Mouse (Mus musculus) forebrain, embryonic 14.5 days (tissue): Measurements from ENCODE around the gene Med11. TPM values are rescaled to one million over a fixed set of nuclear protein-coding genes. Genes with fewer than 3 reads are reported as not detected.

Source experiments
- ATAC-seq: fragments of 200-750 bp; cut with Nextera tagmentation; 2 replicates; pipeline ENCODE4 v1.8.0; 2017; ENCODE audit warnings: mild to moderate bottlenecking, moderate library complexity
- DNase-seq: peaks from one replicate; pipeline ENCODE4 v3.0.0-alpha.2; 2015; ENCODE audit warnings: low spot score
- H3K27ac ChIP-seq: fragments of 300-500 bp; sonication (generic); 2 replicates; pipeline ENCODE4 v1.5.1; 2014; ENCODE audit warnings: low read depth, mild to moderate bottlenecking, control low read depth, low read length, moderate library complexity
- H3K27me3 ChIP-seq: fragments of 300-500 bp; sonication (generic); replicated peaks from 2 replicates; pipeline ENCODE4 v1.6.1; 2014; ENCODE audit warnings: low read length, control low read depth, mixed read lengths; ENCODE audit not compliant: control insufficient read depth, insufficient read depth
- H3K36me3 ChIP-seq: fragments of 300-500 bp; sonication (generic); 2 replicates; pipeline ENCODE4 v1.6.1; 2014; ENCODE audit warnings: low read length, control low read depth; ENCODE audit not compliant: control insufficient read depth, insufficient read depth
- H3K4me1 ChIP-seq: fragments of 300-500 bp; sonication (generic); 2 replicates; pipeline ENCODE4 v1.6.1; 2014; ENCODE audit warnings: antibody characterized with exemption, low read length, control low read depth; ENCODE audit not compliant: control insufficient read depth, insufficient read depth
- H3K4me2 ChIP-seq: fragments of 300-500 bp; sonication (generic); 2 replicates; pipeline ENCODE4 v1.6.1; 2014; ENCODE audit warnings: mild to moderate bottlenecking, control low read depth, low read length
- H3K4me3 ChIP-seq: fragments of 300-500 bp; sonication (generic); 2 replicates; pipeline ENCODE4 v1.5.1; 2014; ENCODE audit warnings: low read depth, low read length, control low read depth
- H3K9ac ChIP-seq: fragments of 300-500 bp; sonication (generic); 2 replicates; pipeline ENCODE4 v1.6.1; 2014; ENCODE audit warnings: mild to moderate bottlenecking, low read length, control low read depth, moderate library complexity
- H3K9me3 ChIP-seq: fragments of 300-500 bp; sonication (generic); replicated peaks from 2 replicates; pipeline ENCODE4 v1.6.1; 2016; ENCODE audit warnings: low read length, control low read depth, mixed read lengths; ENCODE audit not compliant: control insufficient read depth
- WGBS: fragments of 180-500 bp; shearing (Covaris S2); extraction: QIAGEN DNeasy Blood & Tissue Kit; methylation state at CpG from one replicate; pipeline ENCODE4 v1.1.7; 2014; 5-methylcytosine and 5-hydroxymethylcytosine counted together
- polyA plus RNA-seq: library from polyadenylated mRNA; unstranded; fragments of >200 nt; fragmentation: Nextera tagmentation; extraction: Ambion mirVana; gene quantifications from 2 replicates; pipeline ENCODE4 v1.2.1, GENCODE M21; 2014

The Med11 gene
- polyA plus RNA-seq, 1 experiment from 2014 or later: 54.3 TPM

DNA sequence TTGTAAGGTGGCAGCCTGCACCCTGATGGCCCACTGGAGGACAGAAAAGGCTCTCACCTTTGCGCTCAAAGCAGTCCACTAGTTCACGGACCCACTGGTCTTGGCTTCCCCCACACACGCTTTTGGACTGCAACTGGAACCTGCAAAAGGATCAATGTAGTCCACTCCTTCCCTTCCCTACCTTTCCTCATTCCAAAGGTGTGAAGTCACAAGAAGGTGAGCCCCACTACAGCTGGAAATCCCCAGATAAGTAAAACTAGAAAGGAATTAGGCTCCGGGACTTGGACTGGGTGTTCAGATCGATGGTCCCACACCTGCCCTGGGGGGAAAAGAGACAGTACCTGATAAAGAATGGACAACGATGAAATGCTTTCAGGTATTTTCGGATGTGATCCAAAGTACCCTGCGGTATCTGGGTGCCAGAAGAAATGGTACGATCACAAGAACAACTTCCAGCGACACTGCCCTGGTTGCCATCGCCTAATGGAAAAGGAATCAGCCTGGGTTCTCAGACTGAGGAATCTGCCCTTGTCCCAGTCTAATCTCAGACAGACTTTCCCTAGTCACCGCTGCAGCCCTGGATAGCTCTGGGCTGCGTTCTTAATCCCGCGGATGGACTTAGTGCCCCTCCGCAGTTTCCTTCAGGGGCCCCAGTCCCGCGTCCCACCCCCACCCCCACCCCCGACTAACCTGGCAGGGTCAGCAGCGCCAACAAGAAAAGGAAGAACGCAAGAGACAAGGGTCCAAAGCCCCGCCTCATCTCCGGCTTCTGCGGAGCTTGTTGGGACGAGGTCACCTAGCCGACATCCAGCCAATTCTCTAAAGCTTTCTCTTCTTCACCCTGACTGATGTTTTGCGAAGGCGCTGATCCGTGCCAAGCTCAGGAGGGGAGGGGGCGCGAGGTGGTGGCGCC lies 7.2 kb downstream of the Med11 start, which contains the start of gene Zmynd15:
TSS of gene Zmynd15 (plus strand) at position 746 of the 913 bp plus-strand sequence.
- Histone ChIP-seq H3K9me3 (no peaks in the 10 kb centered on the region), H3K27me3 (peaks cover 30% of the 10 kb centered on the region), H3K36me3 (no peaks in the 10 kb centered on the region), H3K4me3 (peak within 1 kb of the TSS; percentile 36), H3K4me2 (peak within 1 kb of the TSS; percentile 68), H3K9ac (peak within 1 kb of the TSS; percentile 63), H3K4me1 (peaks cover 7% of the 10 kb centered on the region; the same call in 1 of the 2 replicates), H3K27ac (no peak within 1 kb of the TSS)
- DNase-seq (no peak), ATAC-seq (no peak)
- WGBS: 19% methylated on average over 31 of the region's 32 CpGs

- Histone ChIP-seq H3K9ac (peak within 1 kb of the TSS; percentile 63), H3K9me3 (no peaks in the 10 kb centered on the region), H3K27me3 (peaks cover 31% of the 10 kb centered on the region), H3K27ac (no peak within 1 kb of the TSS), H3K4me3 (peak within 1 kb of the TSS; percentile 36), H3K36me3 (no peaks in the 10 kb centered on the region), H3K4me2 (peak within 1 kb of the TSS; percentile 68), H3K4me1 (peaks cover 7% of the 10 kb centered on the region; the same call in 1 of the 2 replicates)
- ATAC-seq (no peak), DNase-seq (no peak)
- WGBS: 4% methylated on average over 30 of the region's 30 CpGs
Observed at GRCm38 (mm10) chr11:70459601-70460101, 7.9 kb downstream of the Med11 start, which contains the start of gene Cxcl16. Gene Cxcl16, minus strand, starts transcription at chr11:70459984.

- no peak for ATAC-seq
- H3K9me3 ChIP-seq: no peaks in the 10 kb centered on the region
- no peak for DNase-seq
- 75% methylated on average over 5 of the region's 5 CpGs for WGBS
- peaks cover 26% of the 10 kb centered on the region for H3K27me3 ChIP-seq
- no peak overlapping the region; the same call in 1 of the 2 replicates for H3K9ac ChIP-seq
- H3K4me2 ChIP-seq: no peak overlapping the region
- H3K4me1 ChIP-seq: peaks cover 15% of the 10 kb centered on the region
- no peak overlapping the region for H3K4me3 ChIP-seq
- H3K36me3 ChIP-seq: no peaks in the 10 kb centered on the region
- no peak overlapping the region for H3K27ac ChIP-seq
Observed at GRCm38 (mm10) chr11:70463970-70464369, 12.3 kb downstream of the Med11 start.

DNA sequence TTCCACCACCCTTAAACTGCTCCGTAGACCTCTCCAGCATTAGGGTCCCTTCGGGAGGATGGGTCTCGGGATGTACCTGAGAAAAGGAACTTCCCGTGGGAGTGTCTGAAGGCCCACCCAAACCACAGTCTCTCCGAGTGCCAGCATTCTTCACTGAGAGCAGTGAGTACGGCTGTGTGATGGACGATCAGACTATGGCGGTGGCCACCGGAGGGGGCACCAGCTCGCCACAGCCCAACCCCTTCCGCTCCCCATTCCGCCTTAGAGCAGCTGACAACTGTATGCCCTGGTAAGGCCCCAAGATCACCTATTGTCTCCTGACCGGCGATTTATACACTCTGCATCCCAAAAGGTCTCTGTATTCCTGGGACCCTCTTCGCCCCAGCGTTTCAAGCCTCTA lies 13.5 kb downstream of the Med11 start:
- H3K9ac ChIP-seq: peak overlapping the region; percentile 40
- DNase-seq (no peak), ATAC-seq (no peak)
- H3K27ac ChIP-seq: no peak overlapping the region
- H3K36me3 ChIP-seq: no peaks in the 10 kb centered on the region
- H3K4me2 ChIP-seq: peak overlapping the region; percentile 46
- no peaks in the 10 kb centered on the region for H3K9me3 ChIP-seq
- peaks cover 10% of the 10 kb centered on the region for H3K4me1 ChIP-seq
- H3K4me3 ChIP-seq: peak overlapping the region; percentile 9; the same call in 1 of the 2 replicates
- 24% methylated on average over 16 of the region's 16 CpGs for WGBS
- H3K27me3 ChIP-seq: peaks cover 14% of the 10 kb centered on the region

- peak overlapping the region; percentile 40 for H3K9ac ChIP-seq
- H3K4me1 ChIP-seq: peaks cover 10% of the 10 kb centered on the region
- DNase-seq (peak; percentile 58), ATAC-seq (peak; percentile 23; the same call in 1 of the 2 replicates)
- WGBS: 10% methylated on average over 23 of the region's 23 CpGs
- H3K9me3 ChIP-seq: no peaks in the 10 kb centered on the region
- peaks cover 8% of the 10 kb centered on the region for H3K27me3 ChIP-seq
- H3K4me2 ChIP-seq: peak overlapping the region; percentile 46
- H3K36me3 ChIP-seq: no peaks in the 10 kb centered on the region
- no peak overlapping the region for H3K27ac ChIP-seq
- peak overlapping the region; percentile 9 for H3K4me3 ChIP-seq
Observed at GRCm38 (mm10) chr11:70465824-70466223, 14.1 kb downstream of the Med11 start.

DNA sequence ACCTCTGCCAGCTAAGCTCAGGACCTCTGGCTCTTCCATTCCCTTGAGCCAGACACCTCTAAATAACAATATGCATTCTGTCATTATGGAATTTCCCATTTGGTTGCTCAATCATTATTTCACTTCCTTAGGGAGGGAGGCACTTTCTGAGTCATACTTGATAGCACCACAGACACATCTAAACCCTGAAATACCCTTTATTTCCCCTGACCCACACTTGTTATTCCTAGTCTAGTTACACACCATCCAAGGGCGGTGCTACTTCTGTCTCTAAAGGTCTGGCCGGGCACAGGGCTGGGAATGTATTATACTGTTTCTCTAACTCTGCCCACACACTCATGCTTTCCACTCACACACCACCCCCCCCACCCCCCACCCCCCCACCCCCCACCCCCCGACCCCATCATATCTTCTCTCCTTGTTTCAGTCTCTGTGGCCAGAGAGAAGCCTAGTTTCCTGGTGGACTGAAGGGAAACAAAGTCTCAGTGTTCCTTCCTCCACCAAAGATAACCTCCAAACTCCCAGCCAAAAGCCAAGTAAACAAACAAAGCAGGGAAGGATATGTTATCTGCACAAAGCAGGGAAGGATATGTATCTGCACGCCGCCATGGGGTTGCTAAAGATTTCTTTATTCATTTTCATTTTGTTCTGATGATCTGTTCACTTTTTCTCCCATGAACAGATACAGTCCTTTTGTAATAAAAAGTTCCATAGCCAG lies 16.3 kb downstream of the Med11 start:
- H3K4me1 ChIP-seq: peaks cover 10% of the 10 kb centered on the region
- no peaks in the 10 kb centered on the region for H3K9me3 ChIP-seq
- no peak overlapping the region for H3K9ac ChIP-seq
- no peak overlapping the region for H3K4me3 ChIP-seq
- H3K27me3 ChIP-seq: 0 out of 2 replicates have a peak, but pooled peaks cover 3% of the 10 kb centered on the region
- no peak overlapping the region for H3K4me2 ChIP-seq
- DNase-seq (no peak), ATAC-seq (no peak)
- H3K27ac ChIP-seq: no peak overlapping the region
- H3K36me3 ChIP-seq: no peaks in the 10 kb centered on the region
- WGBS: 90% methylated on average over 5 of the region's 5 CpGs

GRCm38 (mm10) chr11:70469764-70470163 lies 18.0 kb downstream of the Med11 start:
- Histone ChIP-seq H3K9me3 (no peaks in the 10 kb centered on the region), H3K36me3 (no peaks in the 10 kb centered on the region), H3K27me3 (no peaks in the 10 kb centered on the region), H3K4me3 (no peak overlapping the region), H3K4me1 (peaks cover 10% of the 10 kb centered on the region), H3K9ac (no peak overlapping the region), H3K4me2 (no peak overlapping the region), H3K27ac (no peak overlapping the region)
- 85% methylated on average over 3 of the region's 3 CpGs for WGBS
- no peak for ATAC-seq
- no peak for DNase-seq

DNA sequence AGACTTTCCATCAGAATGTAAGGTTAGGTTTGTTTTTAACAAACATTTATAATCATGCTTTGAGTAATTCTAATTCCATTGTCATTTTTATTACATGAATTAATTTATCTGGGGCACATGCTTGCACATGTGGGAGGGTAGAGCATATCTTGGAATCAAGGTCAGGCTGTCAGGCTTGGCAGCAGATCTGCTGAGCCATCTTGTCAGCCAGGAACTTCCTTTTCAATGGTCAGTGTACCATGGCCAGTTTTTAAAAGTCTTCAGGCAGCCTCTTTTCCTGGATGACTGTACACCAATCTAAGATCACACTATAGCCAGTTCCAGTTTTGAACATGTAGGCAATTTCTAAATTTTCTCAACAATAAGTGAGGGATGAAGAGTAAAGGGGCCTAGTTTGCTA lies 21.0 kb downstream of the Med11 start:
- H3K9me3 ChIP-seq: no peaks in the 10 kb centered on the region
- H3K27me3 ChIP-seq: no peaks in the 10 kb centered on the region
- H3K4me3 ChIP-seq: no peak overlapping the region
- no peak overlapping the region for H3K4me2 ChIP-seq
- H3K9ac ChIP-seq: no peak overlapping the region
- no peak overlapping the region for H3K27ac ChIP-seq
- H3K36me3 ChIP-seq: no peaks in the 10 kb centered on the region
- no peaks in the 10 kb centered on the region for H3K4me1 ChIP-seq
- DNase-seq (no peak), ATAC-seq (no peak)
